Mouse (Mus musculus) small intestine, adult 2 months (tissue): ENCODE results near the gene C2cd5. TPM values are rescaled to one million over a fixed set of nuclear protein-coding genes. Genes with fewer than 3 reads are reported as not detected.

ENCODE experiments used
- H3K27ac ChIP-seq: fragments of 200-500 bp; 2 replicates; pipeline ENCODE4 v1.5.1; 2012; ENCODE audit warnings: low read depth, low read length, control low read depth, inconsistent platforms; ENCODE audit not compliant: insufficient read depth
- H3K27me3 ChIP-seq: fragments of 200-500 bp; 2 replicates; pipeline ENCODE4 v1.6.1; 2012; ENCODE audit warnings: mild to moderate bottlenecking, moderate library complexity, low read length, inconsistent platforms; ENCODE audit not compliant: control insufficient read depth, insufficient read depth
- H3K36me3 ChIP-seq: fragments of 200-500 bp; 2 replicates; pipeline ENCODE4 v1.6.1; 2012; ENCODE audit warnings: mild to moderate bottlenecking, low read length, control low read depth, inconsistent platforms; ENCODE audit not compliant: control insufficient read depth, insufficient read depth
- H3K4me1 ChIP-seq: fragments of 200-500 bp; 2 replicates; pipeline ENCODE4 v1.6.1; 2012; ENCODE audit warnings: low read length, inconsistent platforms, mixed read lengths; ENCODE audit not compliant: control insufficient read depth, insufficient read depth, insufficient read length
- H3K4me3 ChIP-seq: fragments of 200-500 bp; 2 replicates; pipeline ENCODE4 v1.5.1; 2012; ENCODE audit warnings: low read depth, mild to moderate bottlenecking, control low read depth, inconsistent platforms, low read length, moderate library complexity
- CTCF ChIP-seq: fragments of 200-500 bp; IDR thresholded peaks from 2 replicates; pipeline ENCODE4 v1.5.1; 2012; ENCODE audit warnings: low read depth, mild to moderate bottlenecking, control low read depth, inconsistent platforms, low read length, moderate library complexity, mixed read lengths; ENCODE audit not compliant: insufficient replicate concordance, insufficient read length; ENCODE audit errors: extremely low read depth
- POLR2A ChIP-seq: fragments of 200-500 bp; IDR thresholded peaks from 2 replicates; pipeline ENCODE4 v1.6.1; 2012; ENCODE audit warnings: low read depth, mild to moderate bottlenecking, control low read depth, inconsistent platforms, low read length, moderate library complexity
- WGBS: fragments of 180-500 bp; shearing (Covaris S2); methylation state at CpG from one replicate; pipeline ENCODE4 v1.1.7; 2018; 5-methylcytosine and 5-hydroxymethylcytosine counted together
- polyA plus RNA-seq: library from polyadenylated mRNA; depleted of rRNA; stranded (reverse); fragments of >200 nt; gene quantifications from 2 replicates; pipeline ENCODE4 v1.2.3, GENCODE M21; 2012

C2cd5 gene
- polyA plus RNA-seq, 1 experiment = 15.9 TPM

DNA sequence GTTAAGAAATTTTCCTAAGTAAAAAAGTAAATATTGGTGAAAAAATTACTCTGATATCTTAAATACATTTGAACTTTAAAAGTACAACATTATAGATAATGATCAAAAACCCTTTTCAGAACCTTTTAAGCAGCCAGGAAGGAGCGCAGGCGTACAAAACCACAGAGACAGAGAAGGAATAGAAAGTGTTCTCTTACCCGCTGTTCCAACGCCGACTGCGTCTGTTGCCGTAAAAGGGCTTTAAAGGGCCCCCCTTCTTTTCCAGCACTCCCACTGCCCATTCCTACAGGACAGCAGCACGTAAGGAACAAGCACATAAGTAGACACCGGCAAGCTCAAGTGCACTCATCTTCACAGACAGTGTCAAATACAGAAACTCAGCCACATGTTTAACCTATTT is 33.1 kb downstream of the C2cd5 start:
- Histone ChIP-seq H3K4me1 (no peaks in the 10 kb centered on the region), H3K4me3 (no peak overlapping the region), H3K27ac (no peak overlapping the region), H3K27me3 (no peaks in the 10 kb centered on the region), H3K36me3 (peaks cover 20% of the 10 kb centered on the region)
- WGBS = 90% methylated on average over 9 of the region's 9 CpGs
- TF ChIP-seq POLR2A = no peak
- no peak for TF ChIP-seq CTCF

DNA sequence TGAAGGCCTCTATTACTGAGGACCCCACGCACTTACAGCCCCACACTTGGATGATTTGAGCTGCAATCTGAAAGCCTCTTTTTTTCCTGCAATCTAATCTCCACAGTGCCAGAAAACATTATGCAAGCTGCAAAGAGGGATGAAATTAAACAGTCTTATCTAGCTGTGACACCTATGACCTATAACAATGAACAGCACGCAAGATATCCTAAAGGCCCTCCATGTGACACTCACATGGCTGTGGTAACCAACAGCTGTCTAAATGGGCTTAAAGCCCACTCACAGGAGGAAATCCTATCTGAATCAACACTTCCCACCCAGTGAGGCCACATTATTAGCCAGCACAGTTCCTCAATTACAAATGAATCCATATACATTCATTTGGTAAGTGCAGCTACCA is 35.9 kb downstream of the C2cd5 start:
- Histone ChIP-seq H3K27me3 (no peaks in the 10 kb centered on the region), H3K36me3 (peaks cover 25% of the 10 kb centered on the region), H3K4me3 (no peak overlapping the region), H3K4me1 (no peaks in the 10 kb centered on the region), H3K27ac (no peak overlapping the region)
- WGBS = 70% methylated on average over 2 of the region's 2 CpGs
- no peak for TF ChIP-seq POLR2A
- no peak for TF ChIP-seq CTCF

DNA sequence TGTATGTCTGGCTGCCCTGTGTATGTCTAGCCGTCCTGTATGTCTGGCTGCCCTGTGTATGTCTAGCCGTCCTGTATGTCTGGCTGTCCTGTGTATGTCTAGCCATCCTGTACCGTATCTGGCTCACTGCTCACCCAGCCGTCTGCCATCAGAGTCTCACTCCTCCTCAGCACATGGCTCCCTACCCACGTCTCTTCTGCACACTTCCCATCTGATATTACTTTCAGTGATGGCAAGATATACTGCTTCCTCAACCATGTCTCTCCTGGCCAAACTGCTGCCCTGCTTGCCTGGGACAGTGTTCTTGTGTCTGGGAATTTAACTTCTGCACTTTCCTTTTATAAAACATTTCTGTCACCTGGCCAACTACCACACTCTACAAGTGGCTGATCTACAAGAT is 42.3 kb downstream of the C2cd5 start:
- H3K36me3 ChIP-seq = peaks cover 29% of the 10 kb centered on the region
- no peaks in the 10 kb centered on the region for H3K27me3 ChIP-seq
- TF ChIP-seq CTCF = no peak
- no peak for TF ChIP-seq POLR2A
- no peaks in the 10 kb centered on the region for H3K4me1 ChIP-seq
- no peak overlapping the region for H3K27ac ChIP-seq
- WGBS = 81% methylated on average over 5 of the region's 5 CpGs
- H3K4me3 ChIP-seq = no peak overlapping the region

DNA sequence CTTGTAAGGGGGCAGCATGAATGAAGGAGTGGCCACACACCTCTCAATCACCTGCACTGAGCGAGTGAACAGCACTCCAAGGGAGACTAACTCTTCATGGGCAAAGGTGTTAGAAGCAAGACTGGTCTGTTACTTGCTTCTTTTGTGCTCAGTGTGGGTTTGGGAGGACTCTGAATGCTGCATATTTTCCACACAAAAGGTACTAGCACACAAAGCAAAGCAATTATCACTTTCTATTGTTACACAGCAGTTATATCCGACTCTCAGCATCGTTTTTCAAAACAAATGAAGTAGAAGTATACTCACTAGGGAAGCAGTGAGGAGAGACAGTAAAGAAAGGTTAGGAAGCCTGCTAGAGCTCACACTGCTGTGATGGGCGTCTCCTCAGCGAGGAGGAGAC is 48.4 kb downstream of the C2cd5 start:
- 92% methylated on average over 5 of the region's 5 CpGs for WGBS

DNA sequence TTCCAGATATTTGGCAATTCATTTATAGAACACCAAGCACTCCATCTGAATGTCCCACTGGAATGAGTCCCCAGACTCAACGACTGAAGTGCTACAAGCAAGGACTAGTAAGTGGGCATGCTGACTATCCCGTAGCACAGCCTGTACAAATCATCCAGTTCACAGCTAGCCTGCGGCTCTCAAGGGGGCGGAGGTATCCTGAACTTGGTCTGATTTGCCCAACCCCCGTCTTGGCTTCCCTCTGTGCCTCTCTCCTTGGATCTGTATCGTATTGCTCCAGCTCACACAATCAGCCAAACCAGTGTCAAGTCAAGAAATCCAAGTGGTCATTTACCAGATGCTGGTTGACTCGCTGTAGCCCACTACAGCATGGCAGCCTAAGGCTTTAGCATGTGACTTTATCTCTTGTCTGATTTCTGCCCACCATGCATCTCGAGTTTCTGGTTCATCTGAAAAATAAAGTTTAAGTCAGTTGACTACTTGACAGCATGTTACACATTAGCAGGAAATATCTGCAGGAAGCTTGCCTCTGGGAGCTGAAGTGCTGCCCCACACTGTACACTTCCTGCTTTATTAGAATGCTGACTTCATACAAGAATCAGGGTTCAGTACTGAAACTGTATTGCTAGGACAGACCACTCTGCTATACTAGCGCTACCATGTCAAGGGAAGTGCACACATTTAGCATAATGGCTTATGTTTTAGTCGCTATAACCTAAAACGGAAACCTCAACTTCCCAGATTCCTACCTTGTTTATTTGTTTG is 50.0 kb downstream of the C2cd5 start:
- Histone ChIP-seq H3K36me3 (peaks cover 29% of the 10 kb centered on the region), H3K4me3 (no peak overlapping the region), H3K27me3 (no peaks in the 10 kb centered on the region), H3K4me1 (no peaks in the 10 kb centered on the region), H3K27ac (no peak overlapping the region)
- 84% methylated on average over 11 of the region's 11 CpGs for whole genome bisulfite sequencing
- TF ChIP-seq CTCF = no peak
- no peak for TF ChIP-seq POLR2A

More for the DNA sequence above, 48.4 kb downstream of the C2cd5 start:
- H3K27ac ChIP-seq = no peak overlapping the region
- no peaks in the 10 kb centered on the region for H3K4me1 ChIP-seq
- H3K4me3 ChIP-seq = no peak overlapping the region
- H3K27me3 ChIP-seq = no peaks in the 10 kb centered on the region
- TF ChIP-seq CTCF = no peak
- no peak for TF ChIP-seq POLR2A
- H3K36me3 ChIP-seq = peaks cover 25% of the 10 kb centered on the region

DNA sequence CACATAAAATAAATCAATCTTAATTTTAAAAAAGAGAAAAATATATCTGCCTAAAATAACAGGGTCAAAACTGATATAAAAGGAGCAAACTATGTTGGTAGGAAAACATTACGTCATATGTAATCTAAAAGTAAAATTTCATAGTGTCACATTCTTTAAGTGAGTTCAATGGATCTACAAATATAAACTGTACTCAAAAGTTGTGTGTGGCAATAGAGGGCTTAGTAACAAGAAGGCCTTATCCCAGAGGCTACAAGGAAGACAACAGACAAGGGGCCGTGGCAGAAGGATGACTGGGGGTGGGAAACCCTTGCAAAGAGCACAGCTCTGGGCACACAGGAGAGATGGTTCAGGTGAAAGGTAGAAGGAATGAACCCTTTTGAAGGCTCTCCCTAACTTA is 50.8 kb downstream of the C2cd5 start:
- WGBS = 96% methylated on average over 2 of the region's 2 CpGs
- Histone ChIP-seq H3K4me3 (no peak overlapping the region), H3K4me1 (no peaks in the 10 kb centered on the region), H3K27me3 (no peaks in the 10 kb centered on the region), H3K36me3 (peaks cover 22% of the 10 kb centered on the region), H3K27ac (no peak overlapping the region)
- TF ChIP-seq POLR2A (no peak), CTCF (no peak)

DNA sequence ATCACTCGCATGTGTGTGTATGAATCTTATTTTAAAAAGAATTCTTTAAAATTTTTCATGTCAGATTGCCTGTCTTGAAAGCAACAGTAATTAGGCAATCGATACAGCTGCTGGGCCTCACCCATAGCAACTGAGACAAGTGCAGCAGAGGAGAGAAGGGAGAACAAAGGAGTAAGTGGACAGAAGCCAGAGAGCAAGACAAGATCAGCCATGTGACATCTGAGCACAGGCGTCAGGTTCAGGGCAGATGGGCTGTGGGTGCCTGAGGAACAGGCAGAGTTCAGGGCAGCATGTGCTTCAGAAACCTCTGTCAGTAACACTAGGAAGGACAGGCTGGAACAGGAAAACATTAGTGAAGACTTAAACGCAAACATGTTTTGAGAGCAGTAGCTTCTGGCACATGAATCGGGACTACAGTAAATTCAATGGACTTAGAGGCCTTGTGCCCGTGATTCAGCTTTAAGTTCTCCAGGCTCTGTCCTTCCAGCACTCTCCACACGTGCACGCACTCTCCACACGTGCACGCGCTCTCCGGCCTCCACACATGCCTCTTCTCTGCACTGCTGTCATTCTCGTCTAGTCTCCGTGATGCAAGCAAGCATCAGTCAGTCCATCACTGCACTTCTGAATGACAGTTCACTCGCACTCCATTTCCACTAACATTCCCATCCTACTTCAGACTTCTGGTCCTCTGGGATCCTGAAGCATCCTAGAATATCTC is 52.2 kb downstream of the C2cd5 start:
- no peak overlapping the region for H3K27ac ChIP-seq
- no peaks in the 10 kb centered on the region for H3K4me1 ChIP-seq
- no peak for TF ChIP-seq CTCF
- no peak for TF ChIP-seq POLR2A
- 92% methylated on average over 15 of the region's 15 CpGs for WGBS
- no peaks in the 10 kb centered on the region for H3K27me3 ChIP-seq
- peaks cover 18% of the 10 kb centered on the region for H3K36me3 ChIP-seq
- no peak overlapping the region for H3K4me3 ChIP-seq
